8 mouse cellular contexts compared by ENCODE assay signal in genomic region chr11:5421506-5422251, GRCm38 (mm10). TPM values are rescaled to one million over a fixed set of nuclear protein-coding genes. Genes with fewer than 3 reads are reported as not detected.
DNase-seq lines count a peak whose midpoint lies in the region; ATAC-seq and TF ChIP-seq lines count a peak whose summit lies in the region.
"Had no signal": no experiment of that assay in that cellular context is flagged by ENCODE, and none has a peak within 500 bp of the region (broad histone marks: within the 10 kb centered on the region; RNA-seq: fewer than 3 reads in every experiment).

No protein-coding gene starts in this region.

- H3K9ac ChIP-seq in heart, embryonic 16.5 days (ENCODE audit: low read length), result peak overlapping the region; percentile 45; the same call in 1 of the 2 replicates

- peaks cover 54% of the 10 kb centered on the region for H3K4me1 ChIP-seq in heart, embryonic 16.5 days (ENCODE audit: control insufficient read depth, insufficient read depth, low read length)
- H3K4me1 ChIP-seq in midbrain, embryonic 10.5 days, result peaks cover 48% of the 10 kb centered on the region

- 18% methylated on average over 4 of the region's 4 CpGs for WGBS in heart, embryonic 16.5 days
- 59% methylated on average over 4 of the region's 4 CpGs for WGBS in midbrain, embryonic 10.5 days

- ATAC-seq in heart, embryonic 16.5 days (replicated peaks; ENCODE audit: extremely low read depth, insufficient read depth, low FRiP score), result peak; percentile 69; the same call in 1 of the 2 replicates

- intact Hi-C loops in left cerebral cortex, adult 2 months (cut with DNase I), result no loop called here
- intact Hi-C loops in left cerebral cortex, postnatal 36 days (cut with DNase I), result no loop called here

- no peaks in the 10 kb centered on the region for H3K9me3 ChIP-seq in heart, embryonic 16.5 days (replicated peaks; ENCODE audit: control insufficient read depth, low read length)
- no peaks in the 10 kb centered on the region for H3K9me3 ChIP-seq in midbrain, embryonic 10.5 days (replicated peaks)

- peak overlapping the region; percentile 33 for H3K27ac ChIP-seq in left cerebral cortex, adult 2 months
- peak overlapping the region; percentile 85 for H3K27ac ChIP-seq in heart, embryonic 16.5 days (ENCODE audit: low read length)
- H3K27ac ChIP-seq in midbrain, embryonic 10.5 days (replicated peaks), result no peak overlapping the region
- H3K27ac ChIP-seq: macrophage had no signal

- TF ChIP-seq CTCF in left cerebral cortex, adult 2 months (IDR thresholded peaks at IDR 0.05), result no peak

- peak; percentile 21 to 37 for DNase-seq in left cerebral cortex, adult 2 months (ENCODE audit: extremely low spot score in 1 of 2, low spot score in 2 of 2)
- DNase-seq in left cerebral cortex, adult 11 months (ENCODE audit: low spot score), result no peak
- DNase-seq in cerebellum, adult 8-10 months, result peak; percentile 66
- peak; percentile 28 to 47 for DNase-seq in left cerebral cortex, postnatal 36 days (ENCODE audit: low spot score in 2 of 2)
- DNase-seq in embryo, embryonic 10.5 days (ENCODE audit: low spot score), result no peak
- DNase-seq in midbrain, embryonic 10.5 days (ENCODE audit: low spot score), result no peak

- no peaks in the 10 kb centered on the region for H3K36me3 ChIP-seq in heart, embryonic 16.5 days (ENCODE audit: control insufficient read depth, insufficient read depth)
- H3K36me3 ChIP-seq in midbrain, embryonic 10.5 days, result no peaks in the 10 kb centered on the region

- peak overlapping the region; percentile 32 for H3K4me2 ChIP-seq in heart, embryonic 16.5 days (ENCODE audit: low read depth, low read length)

- H3K27me3 ChIP-seq in heart, embryonic 16.5 days (ENCODE audit: control insufficient read depth, insufficient read depth, low read length), result no peaks in the 10 kb centered on the region
- H3K27me3 ChIP-seq in midbrain, embryonic 10.5 days (ENCODE audit: low read depth, poor library complexity, severe bottlenecking), result no peaks in the 10 kb centered on the region

- H3K4me3 ChIP-seq in left cerebral cortex, adult 2 months, result no peak overlapping the region
- H3K4me3 ChIP-seq in heart, embryonic 16.5 days (ENCODE audit: low read length), result no peak overlapping the region
- no peak overlapping the region for H3K4me3 ChIP-seq in midbrain, embryonic 10.5 days

RNA-seq across cellular contexts. Expression of gene Znrf3, which starts 23.0 kb away (rescaled TPM):
- 10 to 100 TPM; 19.5 to 20.7 TPM for total RNA-seq in left cerebral cortex, adult 2 months (2021)
- polyA plus RNA-seq in heart, embryonic 16.5 days (2015; fragmentation: Nextera tagmentation; extraction: Ambion mirVana), result 6.5 and 7.3 TPM in 2 replicates
- total RNA-seq in left cerebral cortex, postnatal 36 days (2021), result 10 to 100 TPM; 19.5 to 20.2 TPM
- polyA plus RNA-seq in midbrain, embryonic 10.5 days (2016; fragmentation: Nextera tagmentation; extraction: Ambion mirVana), result 12.2 and 12.8 TPM in 2 replicates

Comparison
In these comparisons a context has a peak if more than half of its experiments do, and no peak if none do; other contexts are left out.
1. DNase-seq: peak in left cerebral cortex, adult 2 months (2 of 2), cerebellum, adult 8-10 months (single experiment) and left cerebral cortex, postnatal 36 days (2 of 2); none in left cerebral cortex, adult 11 months (single experiment), embryo, embryonic 10.5 days (single experiment) and midbrain, embryonic 10.5 days (single experiment).